Mouse (Mus musculus) neural tube, embryonic 11.5 days (tissue): ENCODE measurements around the gene Serp2. TPM values are rescaled to one million over a fixed set of nuclear protein-coding genes. Genes with fewer than 3 reads are reported as not detected.

Experiments used
- ATAC-seq: fragments of 200-750 bp; cut with Nextera tagmentation; 2 replicates; pipeline ENCODE4 v1.8.0; 2017; ENCODE audit warnings: moderate number of reproducible peaks, mild to moderate bottlenecking, moderate TSS enrichment, moderate library complexity; ENCODE audit not compliant: insufficient read depth, low FRiP score, low TSS enrichment
- DNase-seq: peaks from one replicate; pipeline ENCODE4 v3.0.0-alpha.2; 2015; ENCODE audit warnings: low spot score
- H3K27ac ChIP-seq: fragments of 300-500 bp; sonication (generic); 2 replicates; pipeline ENCODE4 v1.5.1; 2014; ENCODE audit warnings: low read depth, mild to moderate bottlenecking, low read length
- H3K27me3 ChIP-seq: fragments of 300-500 bp; sonication (generic); 2 replicates; pipeline ENCODE4 v1.6.1; 2014; ENCODE audit warnings: mild to moderate bottlenecking, low read length, mixed read lengths; ENCODE audit not compliant: control insufficient read depth, insufficient read depth
- H3K36me3 ChIP-seq: fragments of 300-500 bp; sonication (generic); 2 replicates; pipeline ENCODE4 v1.6.1; 2014; ENCODE audit warnings: mild to moderate bottlenecking, low read length, moderate library complexity, mixed read lengths; ENCODE audit not compliant: control insufficient read depth, insufficient read depth
- H3K4me1 ChIP-seq: fragments of 300-500 bp; sonication (generic); 2 replicates; pipeline ENCODE4 v1.6.1; 2014; ENCODE audit warnings: low read length, mixed read lengths; ENCODE audit not compliant: control insufficient read depth, insufficient read depth
- H3K4me2 ChIP-seq: fragments of 300-500 bp; sonication (generic); 2 replicates; pipeline ENCODE4 v1.6.1; 2014; ENCODE audit warnings: low read depth, mild to moderate bottlenecking, moderate library complexity
- H3K4me3 ChIP-seq: fragments of 300-500 bp; sonication (generic); 2 replicates; pipeline ENCODE4 v1.5.1; 2014; ENCODE audit warnings: low read depth, low read length
- H3K9ac ChIP-seq: fragments of 300-500 bp; sonication (generic); 2 replicates; pipeline ENCODE4 v1.6.1; 2014; ENCODE audit warnings: mild to moderate bottlenecking, low read length
- H3K9me3 ChIP-seq: fragments of 300-500 bp; sonication (generic); 2 replicates; pipeline ENCODE4 v1.6.1; 2016; ENCODE audit warnings: low read length; ENCODE audit not compliant: control insufficient read depth
- WGBS: fragments of 180-500 bp; shearing (Covaris S2); extraction: QIAGEN DNeasy Blood & Tissue Kit; methylation state at CpG from one replicate; pipeline ENCODE4 v1.1.7; 2014; 5-methylcytosine and 5-hydroxymethylcytosine counted together
- polyA plus RNA-seq: library from polyadenylated mRNA; unstranded; fragments of >200 nt; fragmentation: Nextera tagmentation; extraction: Ambion mirVana; gene quantifications from 2 replicates; pipeline ENCODE4 v1.2.1, GENCODE M21; 2014

Serp2 gene
- polyA plus RNA-seq, 1 experiment from 2014 or later: 47.1 TPM

DNA sequence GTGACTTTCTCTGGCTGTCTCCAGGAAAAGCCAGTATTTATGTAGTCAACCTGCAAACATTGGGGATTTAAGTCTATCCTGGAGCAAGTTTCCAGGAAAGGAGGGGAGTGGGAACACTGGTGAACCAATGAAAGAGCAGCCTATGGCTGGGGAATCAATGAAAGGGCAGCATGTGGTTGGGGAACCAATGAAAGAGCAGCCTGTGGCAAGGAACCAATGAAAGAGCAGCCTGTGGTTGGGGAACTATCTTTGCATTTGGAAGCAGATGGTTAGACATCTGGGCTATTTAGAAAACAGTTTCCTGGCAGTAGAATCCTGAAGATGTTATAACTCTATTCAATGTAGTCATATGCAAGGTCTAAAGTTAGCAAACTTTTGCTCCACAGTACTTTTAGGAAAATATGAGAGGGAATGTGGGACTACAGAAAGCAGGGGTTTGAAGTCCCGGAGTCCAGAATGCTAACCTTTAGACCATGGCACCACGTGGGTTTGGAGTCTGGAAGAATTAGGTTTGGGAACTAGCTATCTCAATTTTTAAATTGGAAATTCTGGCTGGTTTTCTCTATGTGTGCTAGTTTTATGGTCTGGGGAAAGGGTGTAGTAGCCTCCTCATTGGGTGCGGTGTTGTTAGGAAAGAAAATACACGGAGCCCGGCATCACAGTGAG, 16.6 kb downstream of the Serp2 start:
- DNase-seq (no peak), ATAC-seq (no peak)
- no peak overlapping the region for H3K4me2 ChIP-seq
- no peak overlapping the region for H3K27ac ChIP-seq
- H3K36me3 ChIP-seq: no peaks in the 10 kb centered on the region
- no peaks in the 10 kb centered on the region for H3K4me1 ChIP-seq
- H3K4me3 ChIP-seq: no peak overlapping the region
- no peaks in the 10 kb centered on the region for H3K27me3 ChIP-seq
- WGBS: 95% methylated on average over 5 of the region's 5 CpGs
- no peak overlapping the region for H3K9ac ChIP-seq
- no peaks in the 10 kb centered on the region for H3K9me3 ChIP-seq

DNA sequence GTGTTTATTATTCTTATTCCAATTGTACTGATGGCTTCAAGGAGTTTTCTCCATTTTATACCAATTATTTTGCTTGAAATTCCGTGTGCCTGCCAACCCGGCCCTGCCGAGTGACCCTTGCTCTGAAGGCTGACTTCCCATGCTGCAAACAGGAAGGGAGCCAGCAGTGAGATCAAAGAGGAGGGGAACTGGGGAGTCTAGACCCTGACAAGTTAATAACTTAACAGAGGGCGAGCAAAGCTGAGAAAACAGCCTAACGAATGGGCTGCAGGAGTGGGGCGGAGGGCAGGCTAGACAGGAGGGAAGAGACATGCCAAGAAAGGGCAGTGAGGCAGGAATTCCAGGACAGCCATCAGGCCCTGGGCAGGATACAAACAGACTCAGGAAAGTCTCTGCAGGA, 19.8 kb downstream of the Serp2 start:
- DNase-seq (no peak), ATAC-seq (no peak)
- Histone ChIP-seq H3K27me3 (no peaks in the 10 kb centered on the region), H3K4me3 (no peak overlapping the region), H3K9ac (no peak overlapping the region), H3K9me3 (no peaks in the 10 kb centered on the region), H3K36me3 (no peaks in the 10 kb centered on the region), H3K4me1 (peaks cover 9% of the 10 kb centered on the region), H3K4me2 (no peak overlapping the region), H3K27ac (no peak overlapping the region)
- 33% methylated on average over 6 of the region's 6 CpGs for WGBS

DNA sequence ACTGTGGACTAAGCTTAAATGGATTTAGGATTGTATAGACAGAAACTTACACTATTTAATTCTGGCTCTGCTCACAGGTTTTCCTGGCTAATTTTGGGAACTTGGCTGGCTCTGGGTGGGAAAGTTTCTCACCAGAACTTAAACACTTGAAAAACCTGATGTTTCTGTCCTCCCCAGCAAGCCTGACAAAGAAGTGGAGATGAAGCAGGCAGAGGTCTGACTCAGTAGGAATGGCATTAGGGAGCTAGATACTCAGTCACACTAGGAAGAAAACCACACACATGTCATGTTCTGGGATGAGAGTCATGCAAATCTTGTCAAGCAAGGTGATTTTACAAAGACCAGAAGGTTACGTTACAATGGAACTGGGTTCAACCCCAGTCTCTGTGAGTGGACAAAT, 21.6 kb downstream of the Serp2 start:
- Histone ChIP-seq H3K27me3 (no peaks in the 10 kb centered on the region), H3K4me3 (no peak overlapping the region), H3K4me2 (no peak overlapping the region), H3K27ac (no peak overlapping the region), H3K9me3 (no peaks in the 10 kb centered on the region), H3K9ac (no peak overlapping the region), H3K4me1 (peaks cover 9% of the 10 kb centered on the region), H3K36me3 (no peaks in the 10 kb centered on the region)
- WGBS: 95% methylated on average over 1 of the region's 1 CpGs
- ATAC-seq (no peak), DNase-seq (no peak)

DNA sequence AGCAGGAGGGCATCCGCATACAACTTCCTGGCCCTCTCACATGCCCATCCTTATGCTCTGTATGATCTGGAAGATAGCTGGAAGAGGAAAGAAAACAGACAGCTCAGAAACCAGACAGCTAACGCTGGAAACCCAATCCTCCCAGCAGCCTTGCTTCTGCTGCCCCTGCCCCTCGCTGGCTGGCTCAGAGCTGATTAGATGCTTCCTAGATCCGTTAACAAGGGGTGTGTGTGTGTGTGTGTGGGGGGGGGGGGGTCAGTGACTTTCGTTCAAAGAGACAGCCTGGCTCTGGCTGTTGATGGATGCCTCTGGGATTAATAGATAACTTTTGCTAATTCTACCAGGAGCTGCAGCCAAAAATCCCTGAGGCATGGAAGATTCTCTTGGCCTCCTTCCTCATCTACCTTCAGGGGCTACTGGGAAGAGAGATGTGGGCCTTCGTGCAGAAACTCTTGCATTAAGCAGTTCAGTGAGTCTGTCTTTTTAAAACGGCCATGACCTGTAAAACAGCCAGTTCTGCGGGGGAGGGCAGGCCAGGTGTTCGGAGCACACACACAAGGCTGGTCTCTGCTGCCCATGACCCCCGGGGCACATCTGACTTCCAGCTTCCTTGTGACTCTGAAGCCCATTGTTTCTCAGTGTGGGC, 23.4 kb downstream of the Serp2 start:
- WGBS: 19% methylated on average over 10 of the region's 10 CpGs
- no peaks in the 10 kb centered on the region for H3K9me3 ChIP-seq
- peak overlapping the region; percentile 42 for H3K9ac ChIP-seq
- H3K27me3 ChIP-seq: no peaks in the 10 kb centered on the region
- no peak for ATAC-seq
- peaks cover 16% of the 10 kb centered on the region for H3K4me1 ChIP-seq
- no peaks in the 10 kb centered on the region for H3K36me3 ChIP-seq
- H3K27ac ChIP-seq: peak overlapping the region; percentile 82
- H3K4me3 ChIP-seq: 0 out of 2 replicates have a peak overlapping the region, but pooled peaks have one; percentile 16
- no peak for DNase-seq
- H3K4me2 ChIP-seq: peak overlapping the region; percentile 45

DNA sequence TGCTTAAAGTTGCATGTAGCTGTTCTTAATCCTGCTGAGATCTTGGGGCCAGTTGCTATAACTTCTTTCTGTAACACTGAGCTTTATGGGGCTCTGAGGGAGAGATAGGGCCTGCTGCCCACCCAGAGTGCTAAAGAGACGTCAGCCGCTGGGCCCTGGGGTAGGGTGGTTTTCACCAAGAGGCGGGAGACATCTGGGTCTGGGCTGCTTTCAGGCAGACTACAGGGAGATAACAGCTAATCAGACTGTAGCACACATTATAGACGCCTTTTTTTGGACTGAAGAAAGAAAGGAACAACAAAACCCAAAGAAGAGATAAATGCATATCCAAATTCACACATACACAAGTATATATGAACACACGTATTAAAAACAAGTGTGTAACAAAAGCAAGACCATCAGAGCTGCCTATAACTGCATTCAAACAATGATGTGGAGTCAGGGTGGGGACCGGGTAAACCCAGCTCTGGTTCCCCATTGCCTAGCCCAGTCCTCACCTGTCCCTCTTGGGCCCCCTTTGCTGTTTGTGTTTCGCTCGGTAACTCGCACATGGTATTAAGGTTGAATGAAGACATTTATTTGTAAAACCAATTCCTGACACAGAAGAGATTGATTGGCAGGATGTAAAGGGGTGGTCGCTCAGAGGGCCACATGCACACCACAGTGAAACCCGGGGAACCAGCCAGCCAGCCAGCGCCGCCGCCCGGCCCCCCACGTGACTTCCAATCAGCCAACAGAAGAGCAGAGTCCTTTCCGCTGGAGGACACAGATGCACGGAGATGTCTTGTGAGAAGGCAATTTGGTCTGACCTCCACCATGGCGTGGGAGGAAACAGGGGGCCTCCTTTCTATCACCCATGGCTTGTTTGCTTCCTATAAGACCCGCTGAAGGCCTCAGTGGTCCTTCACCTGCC, 24.2 kb downstream of the Serp2 start:
- H3K27me3 ChIP-seq: no peaks in the 10 kb centered on the region
- 0 out of 2 replicates have a peak overlapping the region, but pooled peaks have one; percentile 16 for H3K4me3 ChIP-seq
- peak overlapping the region; percentile 42 for H3K9ac ChIP-seq
- peaks cover 23% of the 10 kb centered on the region for H3K4me1 ChIP-seq
- H3K36me3 ChIP-seq: no peaks in the 10 kb centered on the region
- peak; percentile 83 for ATAC-seq
- DNase-seq: peak; percentile 75
- H3K27ac ChIP-seq: peak overlapping the region; percentile 82
- no peaks in the 10 kb centered on the region for H3K9me3 ChIP-seq
- WGBS: 39% methylated on average over 20 of the region's 20 CpGs
- peak overlapping the region; percentile 45 for H3K4me2 ChIP-seq

DNA sequence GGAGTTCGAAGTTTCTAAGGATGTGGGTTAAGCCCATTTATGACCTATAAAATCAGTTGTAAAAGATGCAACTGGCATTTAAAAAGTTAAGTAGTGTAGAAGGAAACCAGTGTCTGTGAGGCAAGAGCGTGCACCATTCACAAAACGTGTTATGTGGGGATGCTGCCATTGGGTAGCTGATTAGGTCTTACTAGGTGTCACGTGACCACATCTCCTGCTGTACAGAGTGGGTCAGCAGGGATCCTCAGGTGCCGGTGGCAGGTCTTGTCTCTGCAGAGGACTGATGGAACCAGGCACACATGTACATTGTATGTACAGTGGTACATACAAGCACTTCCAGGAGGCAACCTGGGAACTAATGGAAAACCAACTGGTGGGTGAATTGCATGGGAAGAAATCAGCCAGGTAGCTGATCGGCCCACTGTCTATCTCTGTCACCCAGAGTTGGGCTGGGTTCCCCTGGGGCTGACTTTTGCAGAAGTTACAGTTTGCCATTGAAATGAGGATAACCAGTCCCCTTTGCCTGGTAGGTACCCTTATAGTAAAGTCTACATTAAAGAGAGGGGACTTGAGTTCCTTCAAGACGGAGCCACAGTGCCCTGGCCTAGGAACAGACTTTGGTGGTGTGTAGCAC, 25.5 kb downstream of the Serp2 start:
- no peaks in the 10 kb centered on the region for H3K27me3 ChIP-seq

DNA sequence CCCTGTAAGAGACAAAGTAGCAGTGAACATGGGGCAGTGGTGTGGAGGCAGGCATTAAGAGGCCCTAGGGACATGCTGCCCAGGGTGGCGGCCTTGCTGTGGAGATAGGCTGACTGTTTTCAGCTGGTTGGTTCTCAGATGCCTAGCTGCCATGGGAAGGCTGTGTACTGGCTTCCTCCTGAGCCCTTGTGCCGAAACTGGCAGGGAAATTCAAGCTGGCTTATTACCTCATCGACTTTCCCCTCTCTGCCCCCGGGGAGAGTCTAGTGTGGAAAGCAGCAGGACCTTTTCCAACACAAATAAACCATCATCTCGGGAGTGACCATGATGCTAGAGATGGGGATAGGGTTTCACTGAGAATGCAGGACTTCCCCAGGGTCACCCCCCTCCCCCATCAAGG, 28.0 kb downstream of the Serp2 start:
- no peak for ATAC-seq
- no peak overlapping the region for H3K27ac ChIP-seq
- WGBS: 36% methylated on average over 5 of the region's 5 CpGs

More for the DNA sequence above, 25.5 kb downstream of the Serp2 start:
- ATAC-seq (no peak), DNase-seq (no peak)
- Histone ChIP-seq H3K36me3 (no peaks in the 10 kb centered on the region), H3K4me1 (peaks cover 28% of the 10 kb centered on the region), H3K9ac (no peak overlapping the region), H3K4me2 (no peak overlapping the region), H3K27ac (no peak overlapping the region), H3K4me3 (no peak overlapping the region), H3K9me3 (no peaks in the 10 kb centered on the region)
- WGBS: 96% methylated on average over 7 of the region's 7 CpGs

DNA sequence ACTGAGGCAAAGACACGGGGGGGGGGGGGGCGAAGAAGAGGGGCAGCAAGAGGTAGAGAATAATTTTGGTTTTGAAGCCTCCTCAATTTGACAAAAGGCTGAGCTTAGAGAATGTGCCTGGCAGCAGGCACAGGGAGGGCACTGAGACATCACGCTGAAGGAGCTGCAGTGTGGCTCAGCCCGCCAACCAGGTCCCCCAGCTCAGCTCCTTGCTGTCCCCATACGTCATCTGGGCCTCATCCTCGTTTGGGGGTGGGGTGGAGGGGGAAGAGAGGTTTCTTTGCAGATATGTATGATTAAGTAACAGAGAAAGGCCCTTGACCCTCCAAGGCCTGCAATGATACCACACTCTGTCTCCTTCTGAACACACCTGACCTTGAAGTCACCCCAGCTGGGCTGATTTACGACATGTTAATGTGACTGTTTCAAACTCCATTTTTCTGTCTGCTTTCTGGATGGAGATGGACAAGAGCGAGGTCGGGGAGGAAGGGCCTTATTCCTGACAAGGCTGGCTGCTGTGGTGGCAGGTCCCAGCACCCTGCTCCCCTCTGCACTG, 28.9 kb downstream of the Serp2 start:
- ATAC-seq: no peak
- H3K4me3 ChIP-seq: no peak overlapping the region
- peaks cover 19% of the 10 kb centered on the region for H3K4me1 ChIP-seq
- peak; percentile 28 for DNase-seq
- no peaks in the 10 kb centered on the region for H3K9me3 ChIP-seq
- no peak overlapping the region for H3K27ac ChIP-seq
- 40% methylated on average over 8 of the region's 9 CpGs for WGBS
- H3K4me2 ChIP-seq: no peak overlapping the region
- no peak overlapping the region for H3K9ac ChIP-seq
- H3K27me3 ChIP-seq: no peaks in the 10 kb centered on the region
- no peaks in the 10 kb centered on the region for H3K36me3 ChIP-seq

More for the DNA sequence above, 28.0 kb downstream of the Serp2 start:
- H3K9ac ChIP-seq: no peak overlapping the region
- no peak overlapping the region for H3K4me3 ChIP-seq
- H3K4me2 ChIP-seq: no peak overlapping the region
- peaks cover 26% of the 10 kb centered on the region for H3K4me1 ChIP-seq
- no peaks in the 10 kb centered on the region for H3K36me3 ChIP-seq
- DNase-seq: peak; percentile 30
- no peaks in the 10 kb centered on the region for H3K27me3 ChIP-seq
- no peaks in the 10 kb centered on the region for H3K9me3 ChIP-seq
